Mouse (Mus musculus) ES-E14 (cell line): Measurements from ENCODE around the gene Ifna11.
"Not testable (repeated sequence)": the region's sequence is repeated elsewhere in the genome, so short reads cannot be mapped to it uniquely, and the experiment has no call there.

ENCODE experiments used
- CHD2 ChIP-seq: IDR thresholded peaks from 2 replicates; pipeline ENCODE4 v1.6.1; 2014; ENCODE audit warnings: mild to moderate bottlenecking, low read depth, low read length, inconsistent platforms
- ZC3H11A ChIP-seq: IDR thresholded peaks from 2 replicates; pipeline ENCODE4 v1.6.1; 2012; ENCODE audit warnings: low read depth, mild to moderate bottlenecking, inconsistent platforms, low read length, borderline replicate concordance
- ZNF384 ChIP-seq: IDR thresholded peaks from 2 replicates; pipeline ENCODE4 v1.6.1; 2012; ENCODE audit warnings: low read depth, low read length, inconsistent platforms

DNA sequence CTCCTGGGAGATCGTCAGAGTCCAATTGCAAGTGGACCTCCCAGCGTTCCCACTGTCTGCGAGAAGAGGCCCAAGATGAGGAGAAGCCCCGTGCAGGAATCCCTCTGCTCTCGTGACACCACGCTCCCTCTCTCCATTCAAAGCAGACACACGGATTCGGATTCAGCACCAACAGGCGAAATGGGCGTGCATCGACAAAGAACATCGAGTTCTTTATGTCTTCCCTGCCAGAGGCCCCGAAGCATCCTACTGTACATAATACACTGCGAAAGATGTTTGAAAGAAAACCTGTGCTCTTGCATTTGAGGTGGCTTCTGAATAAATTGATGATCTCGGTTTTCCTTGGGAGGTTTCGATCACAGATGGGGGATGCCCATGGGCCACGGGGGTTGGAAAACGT is 39.4 kb upstream of the Ifna11 start:
- not testable (repeated sequence) for TF ChIP-seq ZNF384, ZC3H11A, CHD2
